Mouse (Mus musculus) thymus, adult 2 months (tissue): ENCODE results near the gene St6galnac6.

Experiments
- CTCF ChIP-seq: fragments of 200-500 bp; IDR thresholded peaks from 2 replicates; pipeline ENCODE4 v1.5.1; 2012; ENCODE audit warnings: mild to moderate bottlenecking, control low read depth, low read length, moderate library complexity, borderline replicate concordance; ENCODE audit not compliant: control insufficient read depth, poor library complexity, insufficient read depth; ENCODE audit errors: extremely low read depth
- POLR2A ChIP-seq: fragments of 200-500 bp; IDR thresholded peaks from 2 replicates; pipeline ENCODE4 v1.6.1; 2012; ENCODE audit warnings: mild to moderate bottlenecking, low read length, control low read depth, moderate library complexity; ENCODE audit not compliant: control insufficient read depth, poor library complexity, insufficient read depth; ENCODE audit errors: extremely low read depth

DNA sequence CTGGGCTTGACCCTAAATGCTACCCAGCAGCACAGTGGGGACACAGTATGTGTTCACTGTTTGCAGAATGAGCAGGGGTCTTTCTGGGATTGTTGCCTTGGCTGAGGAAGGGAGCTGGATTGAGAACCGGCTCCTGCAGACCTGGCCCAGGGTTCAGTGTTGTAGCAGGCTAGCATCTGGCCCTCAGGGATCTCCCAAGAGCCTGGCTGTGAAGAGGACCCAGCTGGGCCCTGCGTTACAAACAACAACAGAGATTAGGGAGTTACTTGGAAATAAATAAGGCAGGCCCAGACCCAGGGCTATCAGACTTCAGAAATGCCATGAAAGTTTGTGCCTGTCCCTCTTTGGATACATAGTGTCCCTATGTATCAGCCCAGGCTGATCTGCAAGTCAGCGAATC, 46.1 kb downstream of the St6galnac6 start:
- TF ChIP-seq CTCF (no peak), POLR2A (no peak)
